In the genomic region with DNA sequence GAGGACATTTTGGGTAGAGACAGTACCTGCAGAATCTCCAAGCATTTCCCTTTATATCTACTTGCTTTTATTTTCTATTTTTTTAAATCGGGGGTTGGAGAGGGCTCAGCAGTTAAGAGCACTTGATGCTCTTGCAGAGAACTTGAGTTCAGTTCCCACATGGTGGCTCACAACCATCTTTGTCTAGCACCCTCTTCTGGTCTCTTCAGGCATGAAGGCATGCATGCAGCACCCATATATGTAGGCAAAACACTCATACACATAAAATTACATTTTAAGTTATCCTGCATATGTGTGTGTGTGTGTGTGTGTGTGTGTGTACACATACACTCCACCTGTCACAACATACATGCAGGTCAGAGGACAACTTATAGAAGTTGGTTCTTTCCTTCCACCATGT, we compare ENCODE assay signal across 23 mouse cellular contexts. TPM values are rescaled to one million over a fixed set of nuclear protein-coding genes. Genes with fewer than 3 reads are reported as not detected.
A peak's percentile ranks its signal among the peaks of the same experiment; 100 is the strongest.
DNase-seq lines count a peak whose midpoint lies in the region; ATAC-seq and TF ChIP-seq lines count a peak whose summit lies in the region.
"Had no signal": no experiment of that assay in that cellular context is flagged by ENCODE, and none has a peak within 500 bp of the region (broad histone marks: within the 10 kb centered on the region; RNA-seq: fewer than 3 reads in every experiment).

No protein-coding gene starts in this region.

- DNase-seq in heart, adult 2 months, result no peak
- DNase-seq in heart, adult 8-10 months (ENCODE audit: low spot score), result no peak
- DNase-seq in lung, postnatal 0 days (ENCODE audit: low spot score), result no peak
- no peak for DNase-seq in lung, postnatal 25 days (ENCODE audit: low spot score)
- DNase-seq in CH12.LX (ENCODE audit: extremely low read depth), result no peak
- peak; percentile 50 for DNase-seq in induced T-regulatory cell, adult 2 months (ENCODE audit: low read depth)
- no peak for DNase-seq in urinary bladder, postnatal 36 days (ENCODE audit: low spot score in 2 of 2)
- no peak for DNase-seq in kidney, adult 18-20 months
- DNase-seq: adrenal gland, postnatal 25 days; B cell, adult 2 months; cerebellum, adult 18-20 months; cerebellum, adult 9-11 months; cerebellum, postnatal 36 days; gastrocnemius, postnatal 36 days; heart, adult 18-20 months had no signal

- H3K9ac ChIP-seq in heart, adult 2 months (ENCODE audit: low read depth, low read length), result no peak overlapping the region
- H3K9ac ChIP-seq in lung, postnatal 0 days (replicated peaks; ENCODE audit: low read depth), result no peak overlapping the region
- no peak overlapping the region for H3K9ac ChIP-seq in CH12.LX (ENCODE audit: insufficient read depth, low read depth)
- H3K9ac ChIP-seq: embryonic facial prominence, embryonic 13.5 days; forebrain, embryonic 12.5 days; heart, embryonic 12.5 days; hindbrain, embryonic 15.5 days had no signal

- H3K9me3 ChIP-seq in lung, postnatal 0 days (ENCODE audit: low read length), result no peaks in the 10 kb centered on the region
- H3K9me3 ChIP-seq in CH12.LX (replicated peaks; ENCODE audit: low read length), result no peaks in the 10 kb centered on the region
- H3K9me3 ChIP-seq: embryonic facial prominence, embryonic 13.5 days; forebrain, embryonic 12.5 days; heart, embryonic 12.5 days; hindbrain, embryonic 15.5 days had no signal

- no peak for ATAC-seq in lung, postnatal 0 days
- ATAC-seq: activated CD4-positive, CD25-positive, alpha-beta regulatory T cell, adult 4 months; forebrain, embryonic 16.5 days; inflammation-experienced regulatory T-cells, adult 6 months; Patski had no signal

- no peak for TF ChIP-seq POLR2A in heart, adult 2 months (IDR thresholded peaks at IDR 0.05; ENCODE audit: insufficient read depth, low read depth, low read length)
- TF ChIP-seq POLR2A in CH12.LX (IDR thresholded peaks at IDR 0.05; ENCODE audit: low read depth, low read length), result no peak

- intact Hi-C loops in heart, adult 2 months (cut with DNase I), result loop anchor here (2.0 kb wide), 1 partner anchor 69 kb away; no protein-coding TSS in a partner anchor

- H3K4me1 ChIP-seq in heart, adult 2 months (ENCODE audit: control insufficient read depth, insufficient read depth, low read length), result peaks cover 2% of the 10 kb centered on the region; the same call in 1 of the 2 replicates
- H3K4me1 ChIP-seq in lung, postnatal 0 days (ENCODE audit: insufficient read depth, low read depth, low read length), result no peaks in the 10 kb centered on the region
- H3K4me1 ChIP-seq in CH12.LX (ENCODE audit: control insufficient read depth in 1 of 2, insufficient read depth in 2 of 2), result no peaks in the 10 kb centered on the region
- H3K4me1 ChIP-seq: embryonic facial prominence, embryonic 13.5 days; forebrain, embryonic 12.5 days; hindbrain, embryonic 15.5 days had no signal

- no peak overlapping the region for H3K4me3 ChIP-seq in heart, adult 2 months
- H3K4me3 ChIP-seq in lung, postnatal 0 days (ENCODE audit: low read depth, low read length), result no peak overlapping the region
- no peak overlapping the region for H3K4me3 ChIP-seq in CH12.LX (replicated peaks in 1 of 3; ENCODE audit: low read depth in 2 of 3, low read length in 2 of 3, poor library complexity in 1 of 3)
- H3K4me3 ChIP-seq: embryonic facial prominence, embryonic 13.5 days; forebrain, embryonic 12.5 days; heart, embryonic 12.5 days; hindbrain, embryonic 15.5 days had no signal

- 97% methylated on average over 1 of the region's 1 CpGs for WGBS in heart, adult 2 months
- WGBS in lung, postnatal 0 days, result 84% methylated on average over 1 of the region's 1 CpGs

- H3K79me2 ChIP-seq in heart, adult 2 months (replicated peaks; ENCODE audit: control insufficient read depth, insufficient read depth, low read length), result peaks cover under 1% of the 10 kb centered on the region; the same call in 1 of the 2 replicates
- H3K79me2 ChIP-seq in CH12.LX (replicated peaks; ENCODE audit: control insufficient read depth, extremely low read depth, insufficient read depth, poor library complexity, severe bottlenecking), result no peaks in the 10 kb centered on the region

- TF ChIP-seq CTCF in heart, adult 2 months (IDR thresholded peaks at IDR 0.05), result peak; percentile 16; the same call in 1 of the 2 replicates
- TF ChIP-seq CTCF in lung, postnatal 0 days (IDR thresholded peaks at IDR 0.05), result peak; percentile 27; the same call in 1 of the 2 replicates
- TF ChIP-seq CTCF in CH12.LX (conservative IDR thresholded peaks at IDR 0.05 in 1 of 2, IDR thresholded peaks at IDR 0.05 in 1 of 2; ENCODE audit: low read depth in 2 of 2, low read length in 2 of 2), result peak in 1 of 2 experiments; percentile 64; a peak in 2 of 4 replicates

- no peaks in the 10 kb centered on the region for H3K27me3 ChIP-seq in heart, adult 2 months (ENCODE audit: control insufficient read depth, insufficient read depth, low read length)
- no peaks in the 10 kb centered on the region for H3K27me3 ChIP-seq in lung, postnatal 0 days (replicated peaks; ENCODE audit: insufficient read depth, low read length)
- no peaks in the 10 kb centered on the region for H3K27me3 ChIP-seq in CH12.LX (replicated peaks)
- H3K27me3 ChIP-seq: embryonic facial prominence, embryonic 13.5 days; forebrain, embryonic 12.5 days; heart, embryonic 12.5 days; hindbrain, embryonic 15.5 days; Patski had no signal

- in situ Hi-C loops in CH12.LX (cut with MboI; ENCODE audit: low pct_ligation_motif_present, low pct_unique_long_range_greater_than_20kb, low sequenced_read_pairs), result no loop called here

- dilution Hi-C loops in CH12.LX (cut with MboI; ENCODE audit: extremely low pct_ligation_motif_present, extremely low pct_unique_long_range_greater_than_20kb, low sequenced_read_pairs), result no loop called here

- no peak; the same call in none of the 2 replicates for TF ChIP-seq RAD21 in CH12.LX (IDR thresholded peaks at IDR 0.05; ENCODE audit: low read depth, low read length)

- TF ChIP-seq EP300 in heart, adult 2 months (IDR thresholded peaks at IDR 0.05; ENCODE audit: insufficient read depth, low read depth, low read length), result no peak
- TF ChIP-seq EP300 in lung, postnatal 0 days (IDR thresholded peaks at IDR 0.05), result no peak
- no peak for TF ChIP-seq EP300 in CH12.LX (IDR thresholded peaks at IDR 0.05; ENCODE audit: low read length)

- H3K27ac ChIP-seq in heart, adult 2 months, result no peak overlapping the region
- no peak overlapping the region for H3K27ac ChIP-seq in lung, postnatal 0 days (ENCODE audit: low read length)
- H3K27ac ChIP-seq in CH12.LX (ENCODE audit: insufficient read depth, low read depth), result no peak overlapping the region
- H3K27ac ChIP-seq: embryonic facial prominence, embryonic 13.5 days; forebrain, embryonic 12.5 days; hindbrain, embryonic 15.5 days had no signal

- no peak overlapping the region for H3K4me2 ChIP-seq in lung, postnatal 0 days (replicated peaks; ENCODE audit: low read depth, low read length)
- H3K4me2 ChIP-seq in CH12.LX (ENCODE audit: insufficient read depth, low read depth, poor library complexity, severe bottlenecking), result no peak overlapping the region
- H3K4me2 ChIP-seq: embryonic facial prominence, embryonic 13.5 days; forebrain, embryonic 12.5 days; heart, embryonic 12.5 days; hindbrain, embryonic 15.5 days had no signal

- H3K36me3 ChIP-seq in heart, adult 2 months (ENCODE audit: control insufficient read depth, insufficient read depth, low read length), result peaks cover 3% of the 10 kb centered on the region; the same call in 1 of the 2 replicates
- H3K36me3 ChIP-seq in lung, postnatal 0 days (ENCODE audit: insufficient read depth, low read length), result peaks cover 33% of the 10 kb centered on the region
- peaks cover 61 to 91% of the 10 kb centered on the region in 2 experiments for H3K36me3 ChIP-seq in CH12.LX (replicated peaks in 1 of 2; ENCODE audit: control insufficient read depth in 1 of 2, insufficient read depth in 1 of 2, low read length in 1 of 2)

TF ChIP-seq in CH12.LX, 34 proteins besides CTCF, POLR2A, EP300 and RAD21:
- TF ChIP-seq SMC3 (IDR thresholded peaks at IDR 0.05; ENCODE audit: low read depth, low read length) (peak; percentile 59), MEF2A (IDR thresholded peaks at IDR 0.05; ENCODE audit: borderline replicate concordance, low read depth, low read length) (no peak), PAX5 (IDR thresholded peaks at IDR 0.05; ENCODE audit: low read length) (no peak), USF1 (IDR thresholded peaks at IDR 0.05; ENCODE audit: low read depth, low read length) (no peak), MYC (IDR thresholded peaks at IDR 0.05; ENCODE audit: low read depth, low read length) (peak; percentile 41; the same call in 1 of the 2 replicates)

RNA-seq across cellular contexts. Expression of a gene that starts 17.5 kb away (rescaled TPM):
- total RNA-seq in heart, adult 2 months (2021), result 10 to 100 TPM; 24.1 to 26.0 TPM
- 11.1 and 19.6 TPM in 2 replicates for polyA plus RNA-seq in heart, adult 2 months (2012; rRNA removed)
- 10 to 100 TPM; 23.6 to 32.6 (median 27.9) TPM for total RNA-seq in heart, adult 8-10 months (2022)
- 19.5 and 21.6 TPM in 2 replicates for polyA plus RNA-seq in lung, postnatal 0 days (2015; fragmentation: Nextera tagmentation; extraction: Ambion mirVana)
- total RNA-seq in CH12.LX (2012; rRNA removed), result 21.2 and 23.8 TPM in 2 replicates
- 40.2 and 41.2 TPM in 2 replicates for total RNA-seq in CH12.LX (2014; rRNA removed)
- polyA plus RNA-seq in CH12.LX (2012; ENCODE audit: insufficient read length, low read depth), result 46.6 and 53.9 TPM in 2 replicates
